Mouse (Mus musculus): Measurements from ENCODE around the gene H2-Q10. TPM values are rescaled to one million over a fixed set of nuclear protein-coding genes. Genes with fewer than 3 reads are reported as not detected.
"Not testable (repeated sequence)": the region's sequence is repeated elsewhere in the genome, so short reads cannot be mapped to it uniquely, and the experiment has no call there.

The H2-Q10 gene
- polyA plus RNA-seq (2014; fragmentation: Nextera tagmentation; extraction: Ambion mirVana), result 0.71 and 1.1 TPM in 2 replicates

GRCm38 (mm10) chr17:35469842-35470751, at the start of gene H2-Q10:
TSS of gene H2-Q10 (plus strand) at chr17:35470089.
- H3K9ac ChIP-seq (replicated peaks; ENCODE audit: low read depth, low read length), result no peak within 1 kb of the TSS; the same call in 1 of the 2 replicates
- WGBS, result 1% methylated on average over 76 of the region's 80 CpGs

GRCm38 (mm10) chr17:35420206-35420810, 49.6 kb upstream of the H2-Q10 start:
- H3K27me3 ChIP-seq (ENCODE audit: control insufficient read depth, insufficient read depth, low read length); H3K4me1 ChIP-seq (ENCODE audit: control insufficient read depth, insufficient read depth, low read length); H3K36me3 ChIP-seq (ENCODE audit: control insufficient read depth, insufficient read depth, low read length); H3K9ac ChIP-seq (replicated peaks; ENCODE audit: low read depth, low read length); H3K4me3 ChIP-seq (ENCODE audit: low read depth, low read length); H3K4me2 ChIP-seq (replicated peaks; ENCODE audit: low read depth, low read length); ATAC-seq (ENCODE audit: insufficient number of reproducible peaks, insufficient read depth, low FRiP score, low read depth); H3K9me3 ChIP-seq (ENCODE audit: control insufficient read depth, low read depth, low read length); H3K27ac ChIP-seq (ENCODE audit: low read length): not testable (repeated sequence)
- 13% methylated on average over 11 of the region's 11 CpGs for WGBS

More at GRCm38 (mm10) chr17:35469842-35470751, at the start of gene H2-Q10:
- peaks cover 18% of the 10 kb centered on the region; the same call in 1 of the 2 replicates for H3K27me3 ChIP-seq (ENCODE audit: control insufficient read depth, insufficient read depth, low read length)
- 0 out of 2 replicates have a peak, but pooled peaks cover 5% of the 10 kb centered on the region for H3K4me1 ChIP-seq (ENCODE audit: control insufficient read depth, insufficient read depth, low read length)
- peak within 1 kb of the TSS; percentile 78 for H3K4me2 ChIP-seq (replicated peaks; ENCODE audit: low read depth, low read length)
- no peak within 1 kb of the TSS for H3K27ac ChIP-seq (ENCODE audit: low read length)
- no peaks in the 10 kb centered on the region for H3K36me3 ChIP-seq (ENCODE audit: control insufficient read depth, insufficient read depth, low read length)
- H3K9me3 ChIP-seq (ENCODE audit: control insufficient read depth, low read depth, low read length), result no peaks in the 10 kb centered on the region
- peak within 1 kb of the TSS; percentile 41 for H3K4me3 ChIP-seq (ENCODE audit: low read depth, low read length)
- ATAC-seq (ENCODE audit: insufficient number of reproducible peaks, insufficient read depth, low FRiP score, low read depth), result no peak

DNA sequence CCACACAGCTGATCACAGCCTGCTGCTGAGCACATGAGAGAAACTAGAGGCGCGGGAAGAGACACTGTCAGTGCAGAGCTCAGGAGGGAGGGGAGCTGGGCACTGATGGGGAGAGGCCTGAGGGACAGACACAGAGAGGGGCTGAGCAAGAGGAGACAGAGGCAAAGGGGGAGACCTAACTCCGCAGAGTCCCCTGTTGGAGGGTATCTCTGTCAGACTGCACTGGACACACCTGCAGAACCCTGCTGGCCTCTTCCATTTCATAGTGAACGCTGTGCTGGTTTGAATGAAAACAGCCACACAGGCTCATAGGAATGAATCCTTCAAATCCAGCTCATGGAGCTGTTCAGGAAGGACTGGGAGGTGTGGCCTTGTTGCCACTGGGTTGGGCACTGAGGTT, 48.6 kb upstream of the H2-Q10 start:
- H3K4me2 ChIP-seq (replicated peaks; ENCODE audit: low read depth, low read length); H3K9ac ChIP-seq (replicated peaks; ENCODE audit: low read depth, low read length); H3K36me3 ChIP-seq (ENCODE audit: control insufficient read depth, insufficient read depth, low read length); ATAC-seq (ENCODE audit: insufficient number of reproducible peaks, insufficient read depth, low FRiP score, low read depth); H3K27me3 ChIP-seq (ENCODE audit: control insufficient read depth, insufficient read depth, low read length); H3K4me3 ChIP-seq (ENCODE audit: low read depth, low read length); H3K9me3 ChIP-seq (ENCODE audit: control insufficient read depth, low read depth, low read length); H3K27ac ChIP-seq (ENCODE audit: low read length); H3K4me1 ChIP-seq (ENCODE audit: control insufficient read depth, insufficient read depth, low read length): not testable (repeated sequence)
- 86% methylated on average over 4 of the region's 4 CpGs for WGBS

GRCm38 (mm10) chr17:35422360-35422759, 47.5 kb upstream of the H2-Q10 start:
- H3K36me3 ChIP-seq (ENCODE audit: control insufficient read depth, insufficient read depth, low read length); H3K27ac ChIP-seq (ENCODE audit: low read length); H3K4me1 ChIP-seq (ENCODE audit: control insufficient read depth, insufficient read depth, low read length); H3K4me2 ChIP-seq (replicated peaks; ENCODE audit: low read depth, low read length); H3K27me3 ChIP-seq (ENCODE audit: control insufficient read depth, insufficient read depth, low read length); H3K4me3 ChIP-seq (ENCODE audit: low read depth, low read length); H3K9me3 ChIP-seq (ENCODE audit: control insufficient read depth, low read depth, low read length); H3K9ac ChIP-seq (replicated peaks; ENCODE audit: low read depth, low read length); ATAC-seq (ENCODE audit: insufficient number of reproducible peaks, insufficient read depth, low FRiP score, low read depth): not testable (repeated sequence)
- WGBS, result 89% methylated on average over 5 of the region's 5 CpGs

DNA sequence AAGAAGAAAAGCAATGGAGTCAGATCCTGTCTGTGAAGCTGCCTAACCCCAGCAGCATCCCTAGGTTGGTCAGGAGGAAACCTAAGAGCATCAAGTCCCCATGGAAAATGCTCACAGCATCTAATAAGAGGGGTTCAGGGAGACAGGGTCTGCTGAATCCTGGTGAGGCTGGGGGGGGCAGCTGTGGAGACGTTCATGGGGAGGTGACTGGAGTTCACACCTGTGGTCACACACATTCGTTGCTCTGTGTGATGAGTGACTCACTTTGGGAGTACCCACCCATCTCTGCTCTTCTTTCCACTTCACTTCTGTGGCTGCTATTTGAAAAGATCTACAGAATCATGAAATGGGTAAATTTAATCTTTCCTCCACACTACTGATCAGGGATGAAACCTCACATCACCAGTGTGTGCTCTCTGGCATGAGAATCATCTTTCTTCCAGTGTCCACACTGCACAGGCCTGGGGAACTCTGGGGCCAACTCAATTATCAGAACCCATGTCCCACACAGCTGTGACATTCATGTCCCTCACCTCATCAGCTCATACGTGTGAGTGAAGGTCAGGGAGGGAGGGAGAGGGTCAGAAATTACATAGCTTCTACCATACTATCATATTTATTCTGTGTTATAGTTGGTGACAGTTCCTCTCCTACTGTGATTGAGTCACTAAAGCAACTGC, 46.6 kb upstream of the H2-Q10 start:
- H3K4me1 ChIP-seq (ENCODE audit: control insufficient read depth, insufficient read depth, low read length); H3K4me2 ChIP-seq (replicated peaks; ENCODE audit: low read depth, low read length); H3K9ac ChIP-seq (replicated peaks; ENCODE audit: low read depth, low read length); H3K4me3 ChIP-seq (ENCODE audit: low read depth, low read length); ATAC-seq (ENCODE audit: insufficient number of reproducible peaks, insufficient read depth, low FRiP score, low read depth); H3K36me3 ChIP-seq (ENCODE audit: control insufficient read depth, insufficient read depth, low read length); H3K27me3 ChIP-seq (ENCODE audit: control insufficient read depth, insufficient read depth, low read length); H3K9me3 ChIP-seq (ENCODE audit: control insufficient read depth, low read depth, low read length); H3K27ac ChIP-seq (ENCODE audit: low read length): not testable (repeated sequence)
- WGBS, result 61% methylated on average over 3 of the region's 3 CpGs

- 83% methylated on average over 3 of the region's 3 CpGs for WGBS
- ATAC-seq (ENCODE audit: insufficient number of reproducible peaks, insufficient read depth, low FRiP score, low read depth), result not testable (repeated sequence)
Measured at GRCm38 (mm10) chr17:35424106-35424505, 45.8 kb upstream of the H2-Q10 start.

GRCm38 (mm10) chr17:35424624-35425416, 45.1 kb upstream of the H2-Q10 start, which contains the start of gene H2-Q6:
TSS of gene H2-Q6 (plus strand) at chr17:35424850.
- H3K36me3 ChIP-seq (ENCODE audit: control insufficient read depth, insufficient read depth, low read length); H3K9me3 ChIP-seq (ENCODE audit: control insufficient read depth, low read depth, low read length); H3K9ac ChIP-seq (replicated peaks; ENCODE audit: low read depth, low read length); H3K27me3 ChIP-seq (ENCODE audit: control insufficient read depth, insufficient read depth, low read length); H3K4me1 ChIP-seq (ENCODE audit: control insufficient read depth, insufficient read depth, low read length); H3K27ac ChIP-seq (ENCODE audit: low read length): not testable (repeated sequence)
- peak; percentile 59 for ATAC-seq (ENCODE audit: insufficient number of reproducible peaks, insufficient read depth, low FRiP score, low read depth)
- 3% methylated on average over 52 of the region's 66 CpGs for WGBS
- Histone ChIP-seq H3K4me3 (ENCODE audit: low read depth, low read length) (peak within 1 kb of the TSS; percentile 28; the same call in 1 of the 2 replicates), H3K4me2 (replicated peaks; ENCODE audit: low read depth, low read length) (peak within 1 kb of the TSS; percentile 59)

More at GRCm38 (mm10) chr17:35424106-35424505, 45.8 kb upstream of the H2-Q10 start:
- not testable (repeated sequence) for H3K27ac ChIP-seq (ENCODE audit: low read length); H3K4me2 ChIP-seq (replicated peaks; ENCODE audit: low read depth, low read length); H3K9ac ChIP-seq (replicated peaks; ENCODE audit: low read depth, low read length); H3K27me3 ChIP-seq (ENCODE audit: control insufficient read depth, insufficient read depth, low read length); H3K9me3 ChIP-seq (ENCODE audit: control insufficient read depth, low read depth, low read length); H3K4me1 ChIP-seq (ENCODE audit: control insufficient read depth, insufficient read depth, low read length); H3K4me3 ChIP-seq (ENCODE audit: low read depth, low read length); H3K36me3 ChIP-seq (ENCODE audit: control insufficient read depth, insufficient read depth, low read length)
